Mouse (Mus musculus): ENCODE data around the gene Ntrk3. TPM values are rescaled to one million over a fixed set of nuclear protein-coding genes. Genes with fewer than 3 reads are reported as not detected.

Ntrk3 gene
- polyA plus RNA-seq, 1 experiment from 2014 or later: 3.1 TPM

DNA sequence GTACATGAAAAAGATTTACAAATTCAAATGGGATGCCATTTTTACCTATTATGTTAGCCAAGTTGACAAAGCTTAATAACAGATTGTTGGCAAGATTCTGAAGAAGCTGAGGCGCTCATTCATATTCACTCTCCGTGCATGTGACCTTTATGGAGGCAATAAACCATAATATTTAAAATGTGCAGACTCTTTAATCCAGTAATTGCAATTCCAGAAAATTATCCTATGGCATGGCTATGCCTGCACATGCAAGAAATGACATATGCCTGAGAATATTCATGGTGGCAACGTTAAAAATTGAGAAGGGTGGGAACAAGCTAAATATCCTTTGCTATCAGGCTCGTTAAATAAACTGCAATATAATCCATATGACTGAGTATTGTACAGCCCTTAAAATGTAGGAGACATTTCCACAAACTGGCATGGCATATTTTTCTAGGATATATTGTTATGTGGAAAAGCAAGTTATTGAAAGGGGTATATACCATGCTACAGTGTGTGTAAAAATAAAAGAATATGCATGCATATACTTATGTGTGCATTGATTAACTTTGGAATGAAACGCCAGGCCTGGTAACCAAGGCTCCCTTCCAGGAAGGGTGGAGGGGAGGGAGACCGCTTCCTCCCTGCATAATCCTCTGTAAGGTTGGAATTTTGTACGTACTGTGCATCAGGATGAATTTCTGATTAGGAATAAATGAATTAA, 16.1 kb upstream of the Ntrk3 start:
- Histone ChIP-seq H3K4me2 (no peak overlapping the region), H3K27me3 (no peaks in the 10 kb centered on the region), H3K9me3 (no peaks in the 10 kb centered on the region), H3K4me3 (no peak overlapping the region), H3K4me1 (no peaks in the 10 kb centered on the region), H3K27ac (no peak overlapping the region), H3K36me3 (no peaks in the 10 kb centered on the region), H3K9ac (no peak overlapping the region)
- ATAC-seq (ENCODE audit: insufficient number of reproducible peaks, low FRiP score, low TSS enrichment, low read depth): no peak
- 63% methylated on average over 7 of the region's 7 CpGs for WGBS

DNA sequence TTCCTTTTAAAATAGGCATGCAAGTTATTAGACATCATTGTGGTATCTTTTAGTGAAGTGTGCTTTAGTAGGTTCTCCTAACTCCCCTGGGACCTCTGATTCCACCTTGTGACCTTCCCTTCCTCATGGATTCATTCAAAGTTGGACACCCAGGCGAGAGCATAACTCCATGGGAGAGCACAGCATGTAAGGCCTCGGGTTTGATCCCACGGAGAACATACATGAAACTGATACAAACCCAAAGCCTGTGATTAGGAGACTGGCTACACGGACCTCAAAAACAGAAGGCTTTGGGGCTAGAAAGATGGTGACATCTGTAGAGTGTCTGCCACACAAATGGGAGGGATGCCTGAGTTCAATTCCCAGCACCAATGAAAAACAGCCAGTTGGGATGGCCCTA, 15.1 kb upstream of the Ntrk3 start:
- Histone ChIP-seq H3K27ac (no peak overlapping the region), H3K36me3 (no peaks in the 10 kb centered on the region), H3K27me3 (no peaks in the 10 kb centered on the region), H3K4me1 (no peaks in the 10 kb centered on the region), H3K9me3 (no peaks in the 10 kb centered on the region), H3K4me3 (no peak overlapping the region), H3K4me2 (no peak overlapping the region), H3K9ac (no peak overlapping the region)
- WGBS: 78% methylated on average over 4 of the region's 4 CpGs
- ATAC-seq (ENCODE audit: insufficient number of reproducible peaks, low FRiP score, low TSS enrichment, low read depth): no peak

DNA sequence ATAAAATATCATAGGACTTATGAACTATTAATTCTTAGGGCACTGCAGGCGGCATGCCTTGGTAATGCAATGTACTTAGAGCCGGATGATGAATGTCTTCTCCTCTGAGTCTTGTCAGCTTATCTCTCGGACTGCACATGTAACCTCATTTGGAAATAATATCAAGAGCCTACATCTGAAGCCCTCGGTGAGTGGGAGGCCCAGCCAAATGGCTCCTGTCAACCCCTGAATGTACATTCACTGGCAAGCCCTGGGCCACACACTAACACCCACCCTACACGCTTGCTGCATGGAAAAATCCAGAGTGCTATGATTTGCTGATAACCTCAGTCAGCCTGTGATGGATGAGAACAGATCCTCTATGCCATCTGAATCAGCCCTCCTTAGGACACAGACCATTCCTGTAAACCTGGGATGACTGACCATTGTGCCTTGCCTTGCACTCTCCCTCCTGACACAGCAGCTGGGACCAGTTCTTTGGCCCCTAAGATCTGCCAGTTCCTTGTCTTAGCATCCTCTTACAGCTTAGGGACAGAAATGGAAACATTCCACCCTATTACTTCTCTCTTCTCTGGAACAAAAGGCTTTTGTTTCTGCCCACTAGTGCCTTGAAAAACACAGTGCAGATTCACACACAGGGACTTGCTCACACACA, 6.0 kb upstream of the Ntrk3 start:
- Histone ChIP-seq H3K36me3 (no peaks in the 10 kb centered on the region), H3K4me1 (no peaks in the 10 kb centered on the region), H3K9ac (no peak overlapping the region), H3K27ac (no peak overlapping the region), H3K27me3 (no peaks in the 10 kb centered on the region), H3K9me3 (no peaks in the 10 kb centered on the region), H3K4me2 (no peak overlapping the region), H3K4me3 (no peak overlapping the region)
- 78% methylated on average over 5 of the region's 5 CpGs for WGBS
- no peak for ATAC-seq (ENCODE audit: insufficient number of reproducible peaks, low FRiP score, low TSS enrichment, low read depth)

DNA sequence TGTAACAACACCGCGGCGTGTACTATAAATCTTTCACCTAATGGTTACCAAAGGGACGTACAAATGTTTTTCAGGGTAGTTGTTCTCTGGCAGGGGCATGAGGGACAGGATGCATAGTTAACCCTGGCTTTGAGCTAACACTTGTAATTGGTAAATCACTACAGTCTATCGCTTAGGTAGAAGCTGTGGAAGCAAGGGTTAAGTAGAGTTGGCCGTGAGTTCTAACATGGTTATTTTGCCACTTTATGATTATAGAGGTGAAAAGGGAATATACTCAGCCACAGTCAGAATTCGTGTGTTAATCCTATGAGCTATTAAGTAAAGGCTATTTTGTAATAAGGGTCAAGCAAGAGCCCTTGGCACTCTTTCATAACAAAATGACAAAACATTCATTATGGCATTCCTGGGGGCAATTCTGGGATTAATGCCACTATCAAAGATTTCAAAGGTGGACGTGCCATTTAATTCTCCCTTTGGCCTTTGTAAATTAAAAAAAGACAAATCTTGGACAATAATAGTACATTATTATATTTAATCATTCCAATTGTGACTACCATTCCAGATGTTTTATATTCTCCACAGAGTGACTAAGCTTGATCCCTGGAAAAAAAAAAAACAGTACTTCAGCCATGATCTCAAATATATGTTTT, 1.7 kb upstream of the Ntrk3 start:
- 64% methylated on average over 8 of the region's 8 CpGs for WGBS
- ATAC-seq (ENCODE audit: insufficient number of reproducible peaks, low FRiP score, low TSS enrichment, low read depth): no peak
- no peak overlapping the region for H3K9ac ChIP-seq
- H3K4me2 ChIP-seq: no peak overlapping the region
- H3K36me3 ChIP-seq: no peaks in the 10 kb centered on the region
- no peaks in the 10 kb centered on the region for H3K9me3 ChIP-seq
- no peaks in the 10 kb centered on the region for H3K27me3 ChIP-seq
- H3K27ac ChIP-seq: no peak overlapping the region
- H3K4me3 ChIP-seq: no peak overlapping the region
- H3K4me1 ChIP-seq: no peaks in the 10 kb centered on the region

DNA sequence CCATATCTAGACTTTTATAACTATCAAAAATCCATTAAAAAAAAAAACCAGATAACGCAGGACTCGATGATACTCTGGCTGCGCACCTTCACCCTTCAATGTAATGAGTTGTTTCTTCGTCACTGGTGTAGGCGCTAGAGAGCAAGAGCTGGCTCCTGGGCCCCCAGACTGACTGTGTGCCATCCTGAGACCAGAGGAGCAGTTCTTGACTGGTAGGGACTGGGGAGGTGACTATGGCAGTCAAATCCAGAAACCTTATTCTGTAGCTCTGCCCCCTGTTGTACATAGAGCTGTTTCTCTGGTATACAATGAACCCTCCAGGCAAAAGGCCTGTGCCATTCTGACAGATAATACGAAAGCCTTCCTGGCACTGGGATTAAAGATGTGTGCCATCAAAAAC, 616 bp downstream of the Ntrk3 start:
- H3K9me3 ChIP-seq: no peaks in the 10 kb centered on the region
- no peak overlapping the region for H3K4me3 ChIP-seq
- no peak overlapping the region for H3K9ac ChIP-seq
- WGBS: 92% methylated on average over 6 of the region's 6 CpGs
- no peak overlapping the region for H3K27ac ChIP-seq
- H3K27me3 ChIP-seq: 0 out of 2 replicates have a peak, but pooled peaks cover 4% of the 10 kb centered on the region
- no peaks in the 10 kb centered on the region for H3K36me3 ChIP-seq
- H3K4me2 ChIP-seq: no peak overlapping the region
- H3K4me1 ChIP-seq: no peaks in the 10 kb centered on the region
- ATAC-seq (ENCODE audit: insufficient number of reproducible peaks, low FRiP score, low TSS enrichment, low read depth): no peak

DNA sequence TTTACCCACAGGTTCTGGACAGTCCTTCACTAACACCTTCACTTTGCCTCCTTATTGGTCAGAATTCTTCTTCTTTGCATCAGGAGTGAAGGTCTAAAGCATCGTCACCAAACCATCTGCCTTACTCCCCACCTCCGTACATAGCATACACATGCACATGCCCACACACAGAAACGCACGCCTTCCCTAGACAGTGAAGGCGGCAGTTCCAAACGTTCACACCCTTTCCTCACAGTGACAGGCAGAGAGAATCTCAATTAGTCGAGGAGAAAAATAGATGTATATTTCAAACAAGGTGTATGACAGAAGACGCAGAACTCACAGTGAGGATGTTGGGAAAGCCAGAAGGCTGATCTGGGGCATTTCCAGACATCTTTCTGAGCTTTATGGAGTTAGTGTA, 6.4 kb downstream of the Ntrk3 start:
- 77% methylated on average over 8 of the region's 8 CpGs for WGBS
- H3K4me2 ChIP-seq: no peak overlapping the region
- ATAC-seq (ENCODE audit: insufficient number of reproducible peaks, low FRiP score, low TSS enrichment, low read depth): no peak
- H3K27me3 ChIP-seq: 0 out of 2 replicates have a peak, but pooled peaks cover 4% of the 10 kb centered on the region
- H3K4me3 ChIP-seq: no peak overlapping the region
- H3K36me3 ChIP-seq: no peaks in the 10 kb centered on the region
- no peak overlapping the region for H3K27ac ChIP-seq
- H3K9me3 ChIP-seq: no peaks in the 10 kb centered on the region
- no peaks in the 10 kb centered on the region for H3K4me1 ChIP-seq
- no peak overlapping the region for H3K9ac ChIP-seq

DNA sequence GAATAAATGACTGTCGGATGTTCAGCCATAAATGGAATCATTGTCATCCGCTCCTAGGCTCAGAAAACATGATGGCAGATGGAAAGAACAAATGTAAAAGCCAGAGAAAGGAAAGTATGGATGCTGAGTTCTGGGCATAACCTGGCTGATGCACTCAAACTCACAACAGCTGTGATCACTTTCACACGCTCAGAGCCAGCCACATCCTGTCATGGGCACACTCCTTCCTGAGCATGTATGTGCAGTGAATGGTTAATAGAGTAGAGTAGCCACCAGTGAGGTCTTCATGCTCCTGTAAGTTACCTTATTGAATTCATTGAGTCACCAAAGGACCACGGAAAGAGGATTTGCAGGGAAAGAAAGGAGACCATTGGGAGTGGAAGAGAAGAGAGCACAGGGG, 13.2 kb downstream of the Ntrk3 start:
- Histone ChIP-seq H3K4me1 (no peaks in the 10 kb centered on the region), H3K4me3 (no peak overlapping the region), H3K9me3 (no peaks in the 10 kb centered on the region), H3K36me3 (no peaks in the 10 kb centered on the region), H3K27ac (no peak overlapping the region), H3K27me3 (no peaks in the 10 kb centered on the region), H3K9ac (no peak overlapping the region), H3K4me2 (no peak overlapping the region)
- ATAC-seq (ENCODE audit: insufficient number of reproducible peaks, low FRiP score, low TSS enrichment, low read depth): no peak
- 74% methylated on average over 4 of the region's 4 CpGs for WGBS

DNA sequence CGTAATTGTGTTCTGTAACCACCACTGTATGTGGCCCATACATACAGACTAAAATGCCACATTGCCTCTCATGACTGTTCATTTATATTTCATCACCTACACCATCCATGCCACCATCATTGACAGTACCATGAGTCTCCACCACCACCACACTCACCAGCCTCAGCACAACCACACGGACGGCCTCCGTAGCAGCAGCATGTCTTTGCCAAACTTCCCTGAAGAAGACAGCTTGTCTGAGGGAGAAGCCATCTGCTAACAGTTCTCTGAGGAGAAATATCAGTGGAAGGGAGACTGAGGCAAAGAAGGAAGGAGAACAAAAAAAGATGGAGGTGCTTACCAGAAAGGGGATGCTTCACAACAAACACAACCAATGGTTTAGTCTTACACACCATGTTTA, 15.8 kb downstream of the Ntrk3 start:
- 96% methylated on average over 4 of the region's 4 CpGs for WGBS
- Histone ChIP-seq H3K27me3 (no peaks in the 10 kb centered on the region), H3K4me3 (no peak overlapping the region), H3K36me3 (no peaks in the 10 kb centered on the region), H3K4me1 (no peaks in the 10 kb centered on the region), H3K27ac (no peak overlapping the region), H3K4me2 (no peak overlapping the region), H3K9ac (no peak overlapping the region), H3K9me3 (no peaks in the 10 kb centered on the region)
- ATAC-seq (ENCODE audit: insufficient number of reproducible peaks, low FRiP score, low TSS enrichment, low read depth): no peak

DNA sequence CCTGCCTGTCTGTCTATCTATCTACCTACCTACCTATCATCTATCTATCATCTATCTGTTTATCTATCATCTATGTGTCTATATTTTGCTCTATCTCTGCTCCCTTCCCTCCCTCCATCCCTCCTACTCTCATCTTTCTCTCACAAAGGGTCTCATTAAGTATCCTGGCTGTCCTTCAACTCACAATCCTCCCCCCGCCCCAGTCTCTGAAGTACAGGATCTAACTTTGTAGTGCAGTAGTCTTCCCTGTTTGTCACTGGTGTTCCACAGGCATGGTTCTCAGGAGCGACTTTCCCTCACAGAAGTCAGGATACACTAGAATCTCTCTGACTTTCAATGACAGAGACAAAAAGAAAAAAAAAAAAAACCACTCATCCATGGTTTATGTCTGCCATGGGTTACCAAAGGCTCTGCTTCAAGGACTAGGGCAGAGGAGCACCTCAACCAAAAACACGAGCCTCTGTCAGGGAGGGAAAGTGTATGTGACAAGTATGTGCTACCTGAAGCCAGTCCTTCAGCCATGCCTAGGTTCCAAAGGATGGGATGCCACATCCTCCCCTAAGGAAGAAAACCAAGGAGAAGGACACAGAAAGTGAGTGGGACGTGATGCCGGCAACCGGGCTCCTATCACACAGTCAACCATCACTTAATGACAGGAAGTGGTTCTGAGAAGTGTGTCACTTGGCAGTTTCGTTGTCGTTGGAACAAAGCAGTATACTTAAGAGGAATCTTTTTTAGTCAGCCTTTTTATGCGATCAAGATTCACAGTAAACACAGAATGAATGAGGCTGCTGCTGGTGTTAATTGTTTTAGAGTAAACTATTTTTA, 16.6 kb downstream of the Ntrk3 start:
- no peak overlapping the region for H3K9ac ChIP-seq
- H3K36me3 ChIP-seq: no peaks in the 10 kb centered on the region
- H3K27ac ChIP-seq: no peak overlapping the region
- WGBS: 76% methylated on average over 9 of the region's 9 CpGs
- no peak overlapping the region for H3K4me2 ChIP-seq
- H3K9me3 ChIP-seq: no peaks in the 10 kb centered on the region
- no peaks in the 10 kb centered on the region for H3K4me1 ChIP-seq
- H3K4me3 ChIP-seq: no peak overlapping the region
- ATAC-seq (ENCODE audit: insufficient number of reproducible peaks, low FRiP score, low TSS enrichment, low read depth): no peak
- H3K27me3 ChIP-seq: no peaks in the 10 kb centered on the region

DNA sequence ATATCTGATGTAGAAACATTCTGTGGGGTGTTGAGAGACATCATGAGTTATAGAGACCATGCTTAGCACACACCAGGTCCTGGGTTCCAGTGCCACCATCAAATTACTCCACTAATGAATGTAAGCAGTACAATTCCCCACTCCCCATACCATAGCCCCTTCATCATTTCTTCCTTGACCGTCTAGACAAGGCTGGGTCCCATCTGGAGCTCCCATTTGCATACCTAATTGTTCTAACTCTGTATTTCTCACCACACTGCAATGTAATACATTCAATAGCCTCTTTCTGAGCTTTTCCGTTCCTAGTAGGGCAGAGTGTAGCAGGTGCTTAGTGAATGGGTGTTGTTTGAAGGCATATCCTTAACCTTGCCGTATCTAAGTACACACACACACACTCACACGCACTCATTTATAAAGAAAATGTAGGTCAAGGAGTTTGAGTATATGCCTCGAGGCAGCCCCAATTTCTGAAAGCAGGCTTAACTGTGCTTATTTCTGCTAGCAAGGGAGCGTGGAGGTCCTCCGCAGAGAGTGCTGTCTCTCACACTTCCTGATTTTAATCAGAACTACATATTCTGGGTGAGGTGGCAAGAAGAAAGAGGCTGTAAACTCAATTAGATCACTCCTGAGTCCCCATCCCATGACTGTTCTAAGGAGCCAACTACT, 17.9 kb downstream of the Ntrk3 start:
- no peak for ATAC-seq (ENCODE audit: insufficient number of reproducible peaks, low FRiP score, low TSS enrichment, low read depth)
- Histone ChIP-seq H3K36me3 (no peaks in the 10 kb centered on the region), H3K4me2 (no peak overlapping the region), H3K4me3 (no peak overlapping the region), H3K27me3 (no peaks in the 10 kb centered on the region), H3K9ac (no peak overlapping the region), H3K4me1 (no peaks in the 10 kb centered on the region), H3K9me3 (no peaks in the 10 kb centered on the region), H3K27ac (no peak overlapping the region)
- WGBS: 82% methylated on average over 7 of the region's 7 CpGs

DNA sequence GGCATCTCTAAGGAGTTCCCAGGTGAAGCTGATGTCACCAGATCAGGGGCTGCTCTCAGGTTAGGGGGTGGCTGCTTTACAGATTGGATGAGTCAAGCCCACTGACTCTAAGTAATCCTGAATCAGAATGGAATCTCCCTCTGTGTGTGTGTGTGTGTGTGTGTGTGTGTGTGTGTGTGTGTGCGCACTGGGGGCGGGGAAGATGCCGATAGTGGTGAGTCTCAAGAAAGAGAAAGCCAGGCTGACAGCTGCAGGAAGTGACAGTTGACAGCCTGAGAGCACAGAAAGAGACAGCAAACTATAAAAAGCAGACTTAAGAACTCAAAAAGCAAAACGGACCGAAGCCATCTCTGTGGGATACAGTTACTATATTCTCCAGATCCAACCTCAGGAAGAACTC, 18.7 kb downstream of the Ntrk3 start:
- H3K9ac ChIP-seq: no peak overlapping the region
- no peaks in the 10 kb centered on the region for H3K36me3 ChIP-seq
- no peaks in the 10 kb centered on the region for H3K4me1 ChIP-seq
- WGBS: 84% methylated on average over 5 of the region's 5 CpGs
- H3K9me3 ChIP-seq: no peaks in the 10 kb centered on the region
- no peaks in the 10 kb centered on the region for H3K27me3 ChIP-seq
- no peak overlapping the region for H3K27ac ChIP-seq
- no peak for ATAC-seq (ENCODE audit: insufficient number of reproducible peaks, low FRiP score, low TSS enrichment, low read depth)
- no peak overlapping the region for H3K4me3 ChIP-seq
- H3K4me2 ChIP-seq: no peak overlapping the region

All from limb, embryonic 15.5 days (tissue).